Mouse (Mus musculus): Measurements from ENCODE around the gene Kyat3. TPM values are rescaled to one million over a fixed set of nuclear protein-coding genes. Genes with fewer than 3 reads are reported as not detected.
"Not testable (repeated sequence)": the region's sequence is repeated elsewhere in the genome, so short reads cannot be mapped to it uniquely, and the experiment has no call there.

The Kyat3 gene
- polyA plus RNA-seq, 1 experiment from 2014 or later = 5.3 TPM

GRCm38 (mm10) chr3:142710360-142711007, 9.6 kb downstream of the Kyat3 start:
- Histone ChIP-seq H3K9ac (replicated peaks) (no peak overlapping the region), H3K36me3 (no peaks in the 10 kb centered on the region), H3K4me3 (replicated peaks) (no peak overlapping the region), H3K4me2 (no peak overlapping the region), H3K4me1 (no peaks in the 10 kb centered on the region; the same call in 1 of the 2 replicates), H3K27ac (replicated peaks) (no peak overlapping the region), H3K27me3 (replicated peaks) (no peaks in the 10 kb centered on the region), H3K9me3 (replicated peaks) (0 out of 2 replicates have a peak, but pooled peaks cover 4% of the 10 kb centered on the region)
- WGBS = 31% methylated on average over 10 of the region's 10 CpGs
- ATAC-seq (ENCODE audit: low FRiP score) = peak; percentile 52; the same call in 1 of the 2 replicates

- no peaks in the 10 kb centered on the region for H3K36me3 ChIP-seq
- ATAC-seq (ENCODE audit: low FRiP score) = no peak
- H3K9ac ChIP-seq (replicated peaks) = no peak overlapping the region
- 0 out of 2 replicates have a peak, but pooled peaks cover 4% of the 10 kb centered on the region for H3K9me3 ChIP-seq (replicated peaks)
- no peak overlapping the region for H3K4me3 ChIP-seq (replicated peaks)
- 94% methylated on average over 5 of the region's 5 CpGs for WGBS
- no peak overlapping the region for H3K27ac ChIP-seq (replicated peaks)
- no peaks in the 10 kb centered on the region for H3K27me3 ChIP-seq (replicated peaks)
- H3K4me2 ChIP-seq = no peak overlapping the region
- no peaks in the 10 kb centered on the region; the same call in 1 of the 2 replicates for H3K4me1 ChIP-seq
Measured at GRCm38 (mm10) chr3:142711372-142711771, 10.5 kb downstream of the Kyat3 start.

- H3K9ac ChIP-seq (replicated peaks); H3K9me3 ChIP-seq (replicated peaks); H3K36me3 ChIP-seq; ATAC-seq (ENCODE audit: low FRiP score); H3K4me2 ChIP-seq; H3K4me3 ChIP-seq (replicated peaks); H3K27ac ChIP-seq (replicated peaks); H3K4me1 ChIP-seq; H3K27me3 ChIP-seq (replicated peaks): not testable (repeated sequence)
- WGBS = 95% methylated on average over 18 of the region's 18 CpGs
Measured at GRCm38 (mm10) chr3:142712401-142713040, 11.7 kb downstream of the Kyat3 start.

GRCm38 (mm10) chr3:142725481-142725880, 24.6 kb downstream of the Kyat3 start:
- Histone ChIP-seq H3K27ac (replicated peaks) (no peak overlapping the region), H3K9ac (replicated peaks) (no peak overlapping the region), H3K27me3 (replicated peaks) (no peaks in the 10 kb centered on the region), H3K4me1 (no peaks in the 10 kb centered on the region), H3K4me2 (no peak overlapping the region), H3K4me3 (replicated peaks) (no peak overlapping the region), H3K9me3 (replicated peaks) (no peaks in the 10 kb centered on the region), H3K36me3 (no peaks in the 10 kb centered on the region)
- 61% methylated on average over 2 of the region's 2 CpGs for WGBS
- no peak for ATAC-seq (ENCODE audit: low FRiP score)

GRCm38 (mm10) chr3:142725969-142726672, 25.3 kb downstream of the Kyat3 start:
- H3K36me3 ChIP-seq = no peaks in the 10 kb centered on the region
- no peak overlapping the region for H3K4me3 ChIP-seq (replicated peaks)
- WGBS = 84% methylated on average over 22 of the region's 22 CpGs
- H3K9ac ChIP-seq (replicated peaks) = no peak overlapping the region
- no peaks in the 10 kb centered on the region for H3K4me1 ChIP-seq
- H3K27ac ChIP-seq (replicated peaks) = no peak overlapping the region
- ATAC-seq (ENCODE audit: low FRiP score) = no peak
- no peaks in the 10 kb centered on the region for H3K27me3 ChIP-seq (replicated peaks)
- H3K9me3 ChIP-seq (replicated peaks) = no peaks in the 10 kb centered on the region
- no peak overlapping the region for H3K4me2 ChIP-seq

GRCm38 (mm10) chr3:142734291-142734690, 33.4 kb downstream of the Kyat3 start:
- no peak overlapping the region for H3K4me2 ChIP-seq
- no peaks in the 10 kb centered on the region for H3K9me3 ChIP-seq (replicated peaks)
- 87% methylated on average over 12 of the region's 12 CpGs for WGBS
- no peak overlapping the region for H3K4me3 ChIP-seq (replicated peaks)
- H3K27me3 ChIP-seq (replicated peaks) = no peaks in the 10 kb centered on the region
- H3K27ac ChIP-seq (replicated peaks) = no peak overlapping the region
- H3K4me1 ChIP-seq = no peaks in the 10 kb centered on the region
- H3K36me3 ChIP-seq = no peaks in the 10 kb centered on the region
- no peak overlapping the region for H3K9ac ChIP-seq (replicated peaks)
- no peak for ATAC-seq (ENCODE audit: low FRiP score)

- no peaks in the 10 kb centered on the region for H3K27me3 ChIP-seq (replicated peaks)
- WGBS = 85% methylated on average over 7 of the region's 7 CpGs
- H3K9me3 ChIP-seq (replicated peaks) = no peaks in the 10 kb centered on the region
- H3K4me2 ChIP-seq = no peak overlapping the region
- H3K27ac ChIP-seq (replicated peaks) = no peak overlapping the region
- H3K4me3 ChIP-seq (replicated peaks) = no peak overlapping the region
- no peak overlapping the region for H3K9ac ChIP-seq (replicated peaks)
- H3K36me3 ChIP-seq = no peaks in the 10 kb centered on the region
- H3K4me1 ChIP-seq = no peaks in the 10 kb centered on the region
- ATAC-seq (ENCODE audit: low FRiP score) = no peak
Measured at GRCm38 (mm10) chr3:142740896-142741295, 40.0 kb downstream of the Kyat3 start.

GRCm38 (mm10) chr3:142743973-142744898, 43.4 kb downstream of the Kyat3 start:
- WGBS = 62% methylated on average over 21 of the region's 21 CpGs
- Histone ChIP-seq H3K36me3 (no peaks in the 10 kb centered on the region), H3K27me3 (replicated peaks) (no peaks in the 10 kb centered on the region), H3K4me1 (no peaks in the 10 kb centered on the region), H3K4me2 (no peak overlapping the region), H3K27ac (replicated peaks) (no peak overlapping the region), H3K9me3 (replicated peaks) (no peaks in the 10 kb centered on the region), H3K9ac (replicated peaks) (no peak overlapping the region), H3K4me3 (replicated peaks) (no peak overlapping the region)
- ATAC-seq (ENCODE audit: low FRiP score) = 0 out of 2 replicates have a peak, but pooled peaks have one; percentile 14

GRCm38 (mm10) chr3:142745076-142745475, 44.2 kb downstream of the Kyat3 start:
- no peaks in the 10 kb centered on the region for H3K27me3 ChIP-seq (replicated peaks)
- ATAC-seq (ENCODE audit: low FRiP score) = no peak
- H3K4me3 ChIP-seq (replicated peaks) = no peak overlapping the region
- no peak overlapping the region for H3K4me2 ChIP-seq
- H3K9ac ChIP-seq (replicated peaks) = no peak overlapping the region
- no peaks in the 10 kb centered on the region for H3K4me1 ChIP-seq
- no peak overlapping the region for H3K27ac ChIP-seq (replicated peaks)
- WGBS = 95% methylated on average over 2 of the region's 2 CpGs
- H3K9me3 ChIP-seq (replicated peaks) = no peaks in the 10 kb centered on the region
- H3K36me3 ChIP-seq = no peaks in the 10 kb centered on the region

GRCm38 (mm10) chr3:142747673-142748072, 46.8 kb downstream of the Kyat3 start:
- Histone ChIP-seq H3K27ac (replicated peaks) (no peak overlapping the region), H3K9me3 (replicated peaks) (no peaks in the 10 kb centered on the region), H3K9ac (replicated peaks) (no peak overlapping the region), H3K4me1 (no peaks in the 10 kb centered on the region), H3K4me3 (replicated peaks) (no peak overlapping the region), H3K36me3 (no peaks in the 10 kb centered on the region), H3K27me3 (replicated peaks) (no peaks in the 10 kb centered on the region), H3K4me2 (no peak overlapping the region)
- ATAC-seq (ENCODE audit: low FRiP score) = no peak
- WGBS = 87% methylated on average over 7 of the region's 7 CpGs

- Histone ChIP-seq H3K9me3 (replicated peaks) (no peaks in the 10 kb centered on the region), H3K27ac (replicated peaks) (no peak overlapping the region), H3K4me3 (replicated peaks) (no peak overlapping the region), H3K27me3 (replicated peaks) (no peaks in the 10 kb centered on the region), H3K4me1 (no peaks in the 10 kb centered on the region), H3K9ac (replicated peaks) (no peak overlapping the region), H3K4me2 (no peak overlapping the region), H3K36me3 (no peaks in the 10 kb centered on the region)
- no peak for ATAC-seq (ENCODE audit: low FRiP score)
- 86% methylated on average over 16 of the region's 16 CpGs for WGBS
Measured at GRCm38 (mm10) chr3:142749131-142749530, 48.3 kb downstream of the Kyat3 start.
